Mouse (Mus musculus) left cerebral cortex, adult 2 months (tissue): Measurements from ENCODE around the gene Zfp541. TPM values are rescaled to one million over a fixed set of nuclear protein-coding genes. Genes with fewer than 3 reads are reported as not detected.
A peak's percentile ranks its signal among the peaks of the same experiment; 100 is the strongest.

Source experiments
- DNase-seq, 2 experiments: peaks; one replicate each; pipeline ENCODE4 v3.0.0; 2021 to 2022; ENCODE audit warnings: low spot score in 2 of 2, mixed read lengths in 1 of 2; ENCODE audit errors: extremely low spot score in 1 of 2
- H3K27ac ChIP-seq: fragments of 200-600 bp; 2 replicates; pipeline ENCODE4 v1.8.1; 2022
- H3K4me3 ChIP-seq: fragments of 200-600 bp; 2 replicates; pipeline ENCODE4 v1.8.1; 2022
- CTCF ChIP-seq: fragments of 200-600 bp; IDR thresholded peaks from 2 replicates; pipeline ENCODE4 v1.8.1; 2022; ENCODE audit warnings: antibody characterized with exemption, mild to moderate bottlenecking, moderate library complexity
- intact Hi-C: fragments of 180-260 bp; cut with DNase I; formaldehyde crosslinking; loops from one replicate; pipeline ENCODE4 v1.15.1; 2025
- total RNA-seq, 2 experiments: library from RNA; stranded (reverse); gene quantifications; 2 replicates each; pipeline ENCODE4 v1.2.3; 2021

Gene Zfp541
- total RNA-seq, 2 experiments from 2014 or later: 0.77 to 0.97 TPM

- intact Hi-C loops: loop anchor here (2.0 to 10.0 kb wide), 2 partner anchors 20 to 166 kb away; partner anchors contain the start of gene Kptn
- peak; percentile 97 to 99 for DNase-seq
- Histone ChIP-seq H3K4me3 (peak within 1 kb of the TSS; percentile 97), H3K27ac (peak within 1 kb of the TSS; percentile 90)
- peak; percentile 87 for TF ChIP-seq CTCF
These were observed 36.7 kb downstream of the Zfp541 start, which contains the start of gene Napa for GRCm38 (mm10) chr7:16098021-16099017. Gene Napa, plus strand, starts transcription at chr7:16098458.

GRCm38 (mm10) chr7:16099901-16100300 lies 38.3 kb downstream of the Zfp541 start:
- Histone ChIP-seq H3K4me3 (peak overlapping the region; percentile 97), H3K27ac (0 out of 2 replicates have a peak overlapping the region, but pooled peaks have one; percentile 65)
- no peak for TF ChIP-seq CTCF
- intact Hi-C loops: loop anchor here (2.0 to 10.0 kb wide), 2 partner anchors 19 to 165 kb away; partner anchors contain the start of gene Kptn
- no peak for DNase-seq

GRCm38 (mm10) chr7:16101081-16101480 lies 39.5 kb downstream of the Zfp541 start:
- peak overlapping the region; percentile 65 for H3K27ac ChIP-seq
- H3K4me3 ChIP-seq: peak overlapping the region; percentile 34
- intact Hi-C loops: no loop called here
- no peak for TF ChIP-seq CTCF
- no peak for DNase-seq

GRCm38 (mm10) chr7:16101726-16102475 lies 40.3 kb downstream of the Zfp541 start:
- intact Hi-C loops: loop anchor here (2.0 kb wide), 1 partner anchor 29 kb away; no protein-coding TSS in a partner anchor
- DNase-seq: no peak
- TF ChIP-seq CTCF: no peak
- H3K27ac ChIP-seq: peak overlapping the region; percentile 65
- H3K4me3 ChIP-seq: peak overlapping the region; percentile 28

- peak overlapping the region; percentile 94 for H3K27ac ChIP-seq
- no peak overlapping the region for H3K4me3 ChIP-seq
- no peak for TF ChIP-seq CTCF
- intact Hi-C loops: loop anchor here (1.0 to 2.0 kb wide), 2 partner anchors 28 to 47 kb away; no protein-coding TSS in a partner anchor
- DNase-seq: no peak
These were observed 41.1 kb downstream of the Zfp541 start for GRCm38 (mm10) chr7:16102686-16103226.

GRCm38 (mm10) chr7:16103760-16104159 lies 42.1 kb downstream of the Zfp541 start:
- TF ChIP-seq CTCF: no peak; the same call in 1 of the 2 replicates
- peak; percentile 72 to 77 for DNase-seq
- intact Hi-C loops: loop anchor here (1.0 to 2.0 kb wide), 2 partner anchors 27 to 46 kb away; no protein-coding TSS in a partner anchor
- Histone ChIP-seq H3K4me3 (no peak overlapping the region), H3K27ac (peak overlapping the region; percentile 94)

- no peak for TF ChIP-seq CTCF
- intact Hi-C loops: no loop called here
- H3K27ac ChIP-seq: peak overlapping the region; percentile 94
- no peak overlapping the region for H3K4me3 ChIP-seq
- no peak for DNase-seq
These were observed 43.2 kb downstream of the Zfp541 start for GRCm38 (mm10) chr7:16104611-16105388.

GRCm38 (mm10) chr7:16108886-16109542 lies 47.4 kb downstream of the Zfp541 start:
- intact Hi-C loops: no loop called here
- no peak for TF ChIP-seq CTCF
- H3K27ac ChIP-seq: peak overlapping the region; percentile 94
- DNase-seq: no peak
- H3K4me3 ChIP-seq: no peak overlapping the region

- intact Hi-C loops: no loop called here
- no peak for DNase-seq
- no peak overlapping the region for H3K4me3 ChIP-seq
- peak overlapping the region; percentile 94 for H3K27ac ChIP-seq
- TF ChIP-seq CTCF: no peak
These were observed 48.5 kb downstream of the Zfp541 start for GRCm38 (mm10) chr7:16110158-16110557.
